Mouse (Mus musculus): Measurements from ENCODE around the gene Tmem132c.

Gene Tmem132c

GRCm38 (mm10) chr5:127611881-127612280 lies 370.3 kb downstream of the Tmem132c start:
- DNase-seq, result no peak

DNA sequence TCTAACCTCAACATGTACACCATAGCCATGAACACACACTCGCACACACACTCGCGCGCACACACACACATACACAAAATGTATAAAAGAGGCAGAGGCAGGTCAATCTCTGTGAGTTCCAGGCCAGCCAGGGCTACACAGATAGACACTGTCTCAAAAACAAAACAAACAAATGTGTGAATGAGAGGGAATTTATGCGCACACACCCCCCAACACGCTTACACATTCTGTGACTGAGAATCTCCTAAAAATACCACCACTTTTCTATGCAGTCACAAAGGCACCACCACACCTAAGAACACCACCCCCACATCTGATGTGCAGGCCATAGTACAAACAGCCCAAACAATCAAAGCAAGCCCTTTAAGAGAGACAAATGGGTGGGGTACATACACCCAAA lies 370.8 kb downstream of the Tmem132c start:
- no peak for DNase-seq
